Mouse (Mus musculus) stomach, embryonic 16.5 days (tissue): ENCODE results near the gene Itga6. TPM values are rescaled to one million over a fixed set of nuclear protein-coding genes. Genes with fewer than 3 reads are reported as not detected.

ENCODE experiments used
- ATAC-seq: fragments of 200-750 bp; cut with Nextera tagmentation; 2 replicates; pipeline ENCODE4 v1.8.0; 2017; ENCODE audit warnings: moderate number of reproducible peaks, moderate TSS enrichment; ENCODE audit not compliant: insufficient read depth, low FRiP score
- H3K27ac ChIP-seq: fragments of 300-500 bp; sonication (generic); 2 replicates; pipeline ENCODE4 v1.5.1; 2014; ENCODE audit warnings: low read length
- H3K27me3 ChIP-seq: fragments of 300-500 bp; sonication (generic); 2 replicates; pipeline ENCODE4 v1.6.1; 2014; ENCODE audit warnings: low read length, control low read depth, mixed read lengths; ENCODE audit not compliant: control insufficient read depth, insufficient read depth
- H3K36me3 ChIP-seq: fragments of 300-500 bp; sonication (generic); 2 replicates; pipeline ENCODE4 v1.6.1; 2014; ENCODE audit warnings: low read length; ENCODE audit not compliant: control insufficient read depth, insufficient read depth
- H3K4me1 ChIP-seq: fragments of 300-500 bp; sonication (generic); 2 replicates; pipeline ENCODE4 v1.6.1; 2014; ENCODE audit warnings: low read length, control low read depth, mixed read lengths; ENCODE audit not compliant: control insufficient read depth, insufficient read depth
- H3K4me2 ChIP-seq: fragments of 300-500 bp; sonication (generic); 2 replicates; pipeline ENCODE4 v1.6.1; 2014; ENCODE audit warnings: low read depth, low read length, mixed read lengths
- H3K4me3 ChIP-seq: fragments of 300-500 bp; sonication (generic); replicated peaks from 2 replicates; pipeline ENCODE4 v1.5.1; 2014; ENCODE audit warnings: mild to moderate bottlenecking, low read length
- H3K9ac ChIP-seq: fragments of 300-500 bp; sonication (generic); 2 replicates; pipeline ENCODE4 v1.6.1; 2014; ENCODE audit warnings: low read length
- H3K9me3 ChIP-seq: fragments of 300-500 bp; sonication (generic); replicated peaks from 2 replicates; pipeline ENCODE4 v1.6.1; 2016; ENCODE audit warnings: low read length, control low read depth; ENCODE audit not compliant: control insufficient read depth
- WGBS: fragments of 180-500 bp; shearing (Covaris S2); extraction: QIAGEN DNeasy Blood & Tissue Kit; methylation state at CpG from one replicate; pipeline ENCODE4 v1.1.7; 2014; 5-methylcytosine and 5-hydroxymethylcytosine counted together
- polyA plus RNA-seq: library from polyadenylated mRNA; unstranded; fragments of >200 nt; fragmentation: Nextera tagmentation; extraction: Ambion mirVana; gene quantifications from 2 replicates; pipeline ENCODE4 v1.2.1, GENCODE M21; 2015

The Itga6 gene
- polyA plus RNA-seq, 1 experiment from 2014 or later: 47.1 TPM

DNA sequence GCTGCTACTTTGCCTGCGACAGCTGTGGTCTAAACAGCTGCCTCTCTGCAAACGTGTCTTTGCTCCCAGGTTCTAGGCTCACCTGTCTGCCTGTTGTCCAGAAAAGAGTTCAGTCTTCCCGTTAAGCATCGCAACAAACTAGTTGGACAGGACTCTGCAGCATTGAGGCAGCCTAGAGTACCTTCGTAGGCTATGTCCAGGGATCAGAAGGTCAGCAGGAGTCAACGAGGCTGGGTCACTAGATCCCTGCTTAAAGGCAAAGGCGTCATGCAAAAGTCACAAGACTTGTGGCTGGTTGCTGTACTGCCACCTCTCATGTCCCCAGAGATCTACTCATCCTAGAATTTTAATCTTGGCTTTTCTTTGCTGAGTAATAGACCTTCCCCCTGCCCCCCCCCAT, 2.0 kb upstream of the Itga6 start:
- no peak overlapping the region for H3K9ac ChIP-seq
- H3K4me3 ChIP-seq: no peak overlapping the region
- H3K4me1 ChIP-seq: peaks cover 34% of the 10 kb centered on the region
- WGBS: 61% methylated on average over 7 of the region's 7 CpGs
- H3K27me3 ChIP-seq: no peaks in the 10 kb centered on the region
- no peaks in the 10 kb centered on the region for H3K9me3 ChIP-seq
- H3K27ac ChIP-seq: no peak overlapping the region
- H3K36me3 ChIP-seq: no peaks in the 10 kb centered on the region
- H3K4me2 ChIP-seq: no peak overlapping the region
- ATAC-seq: no peak

DNA sequence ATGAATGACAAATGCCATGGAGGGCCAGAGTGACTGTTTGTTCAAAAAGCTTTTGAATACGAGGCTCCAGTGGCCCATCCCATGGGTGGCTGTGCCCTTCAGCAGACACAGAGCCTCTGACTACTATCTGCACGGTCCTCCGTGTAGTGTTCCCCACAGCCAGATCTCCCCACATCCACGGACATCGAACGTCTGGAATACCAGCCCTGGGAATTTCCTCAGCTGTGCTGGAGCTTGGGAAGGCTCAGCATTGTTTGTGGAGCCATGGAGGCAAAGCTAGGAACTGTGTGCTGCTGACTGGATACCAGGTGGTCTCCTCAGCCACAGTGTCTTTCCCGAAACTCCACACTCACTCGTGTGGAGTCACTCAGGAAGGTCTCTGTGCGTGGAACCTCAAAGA, 1.1 kb upstream of the Itga6 start:
- WGBS: 32% methylated on average over 9 of the region's 9 CpGs
- peaks cover 27% of the 10 kb centered on the region for H3K4me1 ChIP-seq
- H3K4me2 ChIP-seq: no peak overlapping the region
- H3K36me3 ChIP-seq: no peaks in the 10 kb centered on the region
- no peaks in the 10 kb centered on the region for H3K9me3 ChIP-seq
- no peak for ATAC-seq
- H3K4me3 ChIP-seq: no peak overlapping the region
- H3K9ac ChIP-seq: no peak overlapping the region
- H3K27ac ChIP-seq: peak overlapping the region; percentile 44
- H3K27me3 ChIP-seq: no peaks in the 10 kb centered on the region

- peaks cover 24% of the 10 kb centered on the region for H3K4me1 ChIP-seq
- no peak overlapping the region for H3K4me2 ChIP-seq
- H3K36me3 ChIP-seq: no peaks in the 10 kb centered on the region
- WGBS: 24% methylated on average over 11 of the region's 11 CpGs
- no peak overlapping the region for H3K9ac ChIP-seq
- H3K27ac ChIP-seq: peak overlapping the region; percentile 44
- no peaks in the 10 kb centered on the region for H3K27me3 ChIP-seq
- no peak overlapping the region for H3K4me3 ChIP-seq
- ATAC-seq: 0 out of 2 replicates have a peak, but pooled peaks have one; percentile 52
- H3K9me3 ChIP-seq: no peaks in the 10 kb centered on the region
These were observed 432 bp upstream of the Itga6 start for GRCm38 (mm10) chr2:71744861-71745507.

- H3K9me3 ChIP-seq: no peaks in the 10 kb centered on the region
- peaks cover 19% of the 10 kb centered on the region for H3K4me1 ChIP-seq
- H3K27ac ChIP-seq: no peak overlapping the region
- no peaks in the 10 kb centered on the region for H3K36me3 ChIP-seq
- H3K9ac ChIP-seq: no peak overlapping the region
- H3K4me3 ChIP-seq: no peak overlapping the region
- WGBS: 85% methylated on average over 5 of the region's 5 CpGs
- ATAC-seq: no peak
- H3K27me3 ChIP-seq: no peaks in the 10 kb centered on the region
- no peak overlapping the region for H3K4me2 ChIP-seq
These were observed 3.0 kb downstream of the Itga6 start for GRCm38 (mm10) chr2:71748451-71748850.

DNA sequence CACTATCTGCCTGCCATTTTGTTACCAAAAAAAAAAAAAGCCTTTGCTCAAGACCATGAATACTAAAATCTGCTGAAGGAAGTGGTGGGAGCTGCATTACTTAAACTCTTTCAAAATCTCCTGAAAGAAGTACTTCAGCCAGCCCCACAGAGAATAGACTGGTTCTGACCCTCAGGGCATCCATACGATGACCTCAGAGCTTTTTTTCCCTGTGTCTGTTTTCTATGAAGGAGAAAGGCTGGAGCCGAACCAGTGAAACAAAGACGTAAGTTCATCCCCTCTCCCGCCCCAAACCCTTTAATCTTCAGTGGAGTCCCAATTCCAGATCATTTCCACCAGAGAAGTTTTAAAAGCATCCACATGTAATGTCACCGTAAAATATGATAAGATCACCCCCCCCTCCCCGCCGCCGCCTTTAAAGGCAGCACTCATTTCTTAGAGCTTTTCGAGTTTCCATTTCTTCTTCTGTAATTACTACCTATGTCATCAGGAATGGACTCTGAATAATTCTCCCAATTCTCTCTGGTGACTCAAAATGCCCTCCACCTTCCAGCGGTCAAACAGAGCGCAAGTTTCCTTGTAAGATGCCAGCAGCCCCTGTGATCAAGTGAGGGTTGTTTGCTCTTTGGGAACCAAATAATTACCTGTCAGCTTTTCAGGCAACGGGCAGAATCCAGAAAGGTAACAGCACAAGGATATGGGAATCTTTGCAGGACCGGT, 4.1 kb downstream of the Itga6 start:
- no peaks in the 10 kb centered on the region for H3K27me3 ChIP-seq
- 48% methylated on average over 13 of the region's 13 CpGs for WGBS
- ATAC-seq: no peak
- H3K36me3 ChIP-seq: no peaks in the 10 kb centered on the region
- H3K4me2 ChIP-seq: peak overlapping the region; percentile 23; the same call in 1 of the 2 replicates
- no peak overlapping the region for H3K9ac ChIP-seq
- H3K9me3 ChIP-seq: no peaks in the 10 kb centered on the region
- peaks cover 12% of the 10 kb centered on the region for H3K4me1 ChIP-seq
- no peak overlapping the region for H3K4me3 ChIP-seq
- peak overlapping the region; percentile 34; the same call in 1 of the 2 replicates for H3K27ac ChIP-seq

DNA sequence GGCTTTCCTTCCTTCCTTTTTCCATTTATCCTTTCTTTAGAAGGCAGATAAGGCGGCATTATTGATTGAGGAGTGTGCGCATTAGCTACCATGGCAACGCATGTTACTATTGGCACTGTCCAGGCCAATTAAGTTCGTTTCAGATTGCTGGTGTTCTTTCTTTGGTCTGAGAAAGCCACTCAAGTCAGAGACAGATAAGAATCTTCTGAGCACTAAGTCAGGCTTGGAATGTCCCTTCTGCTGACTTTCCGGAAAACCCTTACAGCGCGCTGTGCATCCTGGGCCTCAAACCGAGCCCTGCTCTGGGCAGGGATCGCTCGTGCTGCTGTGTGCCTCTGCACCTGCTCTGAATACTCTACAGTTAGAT, 4.7 kb downstream of the Itga6 start:
- peak overlapping the region; percentile 34; the same call in 1 of the 2 replicates for H3K27ac ChIP-seq
- WGBS: 41% methylated on average over 10 of the region's 10 CpGs
- H3K9me3 ChIP-seq: no peaks in the 10 kb centered on the region
- H3K27me3 ChIP-seq: no peaks in the 10 kb centered on the region
- H3K36me3 ChIP-seq: no peaks in the 10 kb centered on the region
- H3K9ac ChIP-seq: no peak overlapping the region
- peak; percentile 48; the same call in 1 of the 2 replicates for ATAC-seq
- H3K4me2 ChIP-seq: peak overlapping the region; percentile 23; the same call in 1 of the 2 replicates
- H3K4me1 ChIP-seq: peaks cover 7% of the 10 kb centered on the region
- no peak overlapping the region for H3K4me3 ChIP-seq

DNA sequence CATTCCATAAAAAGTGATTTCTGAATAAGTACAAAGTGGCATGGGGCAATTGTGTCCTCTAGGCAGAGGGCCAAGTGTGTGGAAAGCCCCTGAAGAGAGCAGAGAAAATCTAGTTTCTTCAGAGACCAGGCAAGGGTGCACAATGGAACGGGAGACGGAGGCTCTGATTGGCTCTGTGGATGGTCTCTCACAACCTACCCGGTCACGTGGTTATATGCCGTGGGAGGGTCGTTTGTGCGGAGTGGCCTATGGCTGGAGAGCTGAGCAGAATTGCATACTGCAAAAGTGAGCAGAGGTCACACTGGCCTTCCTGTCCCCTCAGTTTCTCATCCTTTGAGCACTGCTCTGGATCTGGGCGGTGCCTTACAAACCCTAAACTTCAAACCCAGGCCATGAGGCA, 5.9 kb downstream of the Itga6 start:
- Histone ChIP-seq H3K9me3 (no peaks in the 10 kb centered on the region), H3K4me3 (no peak overlapping the region), H3K27ac (no peak overlapping the region), H3K4me1 (no peaks in the 10 kb centered on the region), H3K36me3 (no peaks in the 10 kb centered on the region), H3K27me3 (no peaks in the 10 kb centered on the region), H3K9ac (no peak overlapping the region), H3K4me2 (no peak overlapping the region)
- ATAC-seq: peak; percentile 43; the same call in 1 of the 2 replicates
- WGBS: 76% methylated on average over 8 of the region's 8 CpGs

DNA sequence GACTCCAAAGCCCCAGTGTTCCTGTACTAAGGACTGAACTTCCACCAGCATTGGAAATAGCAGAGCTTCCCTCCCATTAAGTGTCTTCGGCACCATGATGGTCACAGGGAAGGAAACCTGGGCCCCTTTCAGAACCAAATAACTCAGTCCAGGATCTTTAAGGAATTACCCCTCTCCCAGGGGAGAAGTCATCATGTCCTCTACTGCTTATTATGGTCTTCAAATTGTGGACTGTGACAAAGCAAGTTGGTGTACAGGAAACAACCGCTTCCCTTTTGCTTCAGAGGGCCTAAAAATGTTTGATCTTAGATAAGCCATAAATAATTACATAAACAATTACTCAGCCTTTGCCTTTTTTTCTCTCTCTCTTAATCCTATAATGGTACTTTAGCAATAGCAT, 6.4 kb downstream of the Itga6 start:
- H3K4me2 ChIP-seq: no peak overlapping the region
- no peak overlapping the region for H3K4me3 ChIP-seq
- no peak for ATAC-seq
- no peaks in the 10 kb centered on the region for H3K9me3 ChIP-seq
- H3K27ac ChIP-seq: no peak overlapping the region
- H3K36me3 ChIP-seq: no peaks in the 10 kb centered on the region
- no peak overlapping the region for H3K9ac ChIP-seq
- WGBS: 84% methylated on average over 2 of the region's 2 CpGs
- no peaks in the 10 kb centered on the region for H3K27me3 ChIP-seq
- H3K4me1 ChIP-seq: peaks cover 1% of the 10 kb centered on the region; the same call in 1 of the 2 replicates

GRCm38 (mm10) chr2:71752383-71752782, 7.0 kb downstream of the Itga6 start:
- 83% methylated on average over 2 of the region's 2 CpGs for WGBS
- Histone ChIP-seq H3K27me3 (no peaks in the 10 kb centered on the region), H3K4me2 (no peak overlapping the region), H3K4me3 (no peak overlapping the region), H3K9me3 (no peaks in the 10 kb centered on the region), H3K4me1 (peaks cover 5% of the 10 kb centered on the region; the same call in 1 of the 2 replicates), H3K36me3 (no peaks in the 10 kb centered on the region), H3K9ac (no peak overlapping the region), H3K27ac (no peak overlapping the region)
- ATAC-seq: no peak
